Mouse (Mus musculus): ENCODE results near the gene AC131692.1.

AC131692.1 gene

DNA sequence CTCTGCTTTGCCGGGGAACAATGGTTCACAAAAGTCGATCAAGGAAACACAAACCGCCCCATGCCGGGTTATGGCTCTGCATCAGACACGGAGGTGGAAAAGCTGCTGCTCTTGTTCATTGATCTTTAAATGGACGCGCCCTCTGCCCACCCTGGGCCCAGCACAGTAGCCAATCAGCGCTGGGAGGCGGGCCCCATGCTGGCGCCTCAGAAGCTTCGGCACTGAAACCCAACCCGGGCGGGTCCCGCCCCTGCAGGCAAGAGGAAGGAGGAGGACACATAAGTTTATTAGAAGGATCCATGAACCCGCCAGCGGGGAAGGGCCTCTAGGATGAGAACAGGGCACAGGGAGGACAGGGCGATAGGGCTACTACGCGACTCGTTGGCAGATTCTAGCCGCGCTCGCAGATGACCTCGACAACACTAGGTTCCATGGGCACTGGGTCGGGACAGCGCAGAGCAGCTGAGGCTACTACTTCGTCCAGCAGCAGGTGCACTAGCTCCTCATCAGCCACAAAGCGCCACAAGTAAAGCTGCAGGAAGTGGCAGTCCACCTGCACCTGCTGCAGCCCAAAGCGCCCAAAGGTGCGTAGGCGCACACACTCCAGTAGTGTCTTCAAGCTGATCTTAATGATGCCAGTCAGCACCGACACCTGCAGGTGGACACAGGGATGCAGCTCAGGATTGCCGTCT is 26.3 kb upstream of the AC131692.1 start, which contains the start of gene Tm7sf2:
Gene Tm7sf2 (minus strand): TSS at position 650 of the 692 bp plus-strand sequence.
- DNase-seq (ENCODE audit: low read depth, low spot score), result peak; percentile 96

DNA sequence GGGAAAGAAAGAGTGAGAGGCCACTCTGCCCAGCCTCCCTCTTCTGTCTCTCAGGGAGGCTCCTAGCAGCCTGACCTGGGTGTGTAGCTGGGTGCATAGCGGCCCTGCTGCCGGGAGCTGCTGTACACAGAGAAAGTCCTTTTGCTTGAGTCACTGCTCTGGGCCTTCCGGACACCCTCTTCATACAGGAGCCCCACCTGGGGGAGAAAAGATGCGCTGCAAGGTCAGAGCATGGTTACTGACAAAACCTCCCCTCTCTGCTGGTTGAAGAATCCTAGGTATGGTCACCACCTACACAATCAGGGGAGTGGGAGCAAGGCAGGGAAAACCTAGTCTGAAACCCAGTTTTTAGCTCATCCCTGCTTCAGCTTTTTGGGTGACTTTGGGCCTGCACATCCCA is 25.3 kb upstream of the AC131692.1 start:
- no peak for DNase-seq (ENCODE audit: low read depth, low spot score)

DNA sequence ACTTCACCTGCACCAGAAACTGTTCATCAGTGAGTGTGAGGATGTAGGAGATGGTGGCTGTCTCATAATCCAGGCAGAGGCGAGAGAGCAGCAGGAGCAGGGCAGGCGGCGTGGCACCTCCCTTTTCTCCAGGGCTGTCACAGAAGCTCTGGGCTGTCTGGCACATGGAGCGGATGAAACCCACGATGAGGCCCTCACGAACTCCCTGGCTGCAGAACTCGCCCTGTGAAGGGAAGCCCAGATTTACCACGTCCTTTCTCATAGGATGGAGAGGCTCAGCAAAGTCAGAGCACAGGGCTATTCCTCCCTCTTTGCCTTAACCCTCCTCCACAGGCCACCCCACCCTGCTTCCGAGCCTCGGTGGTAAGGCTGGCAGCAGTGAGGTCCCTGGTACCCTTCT is 24.4 kb upstream of the AC131692.1 start:
- no peak for DNase-seq (ENCODE audit: low read depth, low spot score)

DNA sequence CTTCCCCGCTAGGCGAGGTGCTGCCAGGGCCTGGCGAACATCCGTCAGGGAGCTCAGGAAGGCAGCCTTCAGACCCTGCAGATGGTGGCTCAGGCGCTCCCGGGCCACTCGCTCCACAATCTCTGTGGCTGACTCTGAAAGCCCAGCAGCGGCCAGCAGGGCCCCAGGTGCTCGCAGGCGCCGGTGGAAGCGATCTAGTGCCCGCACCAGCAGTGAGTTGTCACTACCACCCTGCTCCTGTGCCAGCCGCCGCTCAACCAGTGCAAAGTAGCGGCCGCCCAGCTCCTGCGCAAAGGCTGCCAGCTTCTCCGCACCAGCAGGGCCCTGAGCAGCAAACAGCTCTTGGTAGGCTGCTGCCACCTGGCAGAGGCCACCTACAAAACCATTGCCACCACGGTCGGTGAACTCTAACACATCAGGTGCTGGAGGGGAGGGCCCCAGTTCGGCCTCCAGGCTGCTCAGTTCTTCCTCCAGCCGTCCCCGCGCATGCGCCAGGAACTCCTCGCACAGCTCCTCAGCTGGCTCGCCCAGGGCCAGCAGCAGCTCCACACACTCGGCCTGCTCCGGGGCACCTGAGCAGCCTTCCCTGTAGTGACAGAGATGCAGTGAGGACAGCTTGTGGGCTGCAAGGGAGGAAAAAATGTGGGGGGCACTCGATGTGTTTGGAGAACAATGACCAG is 23.5 kb upstream of the AC131692.1 start:
- DNase-seq (ENCODE audit: low read depth, low spot score), result peak; percentile 84

DNA sequence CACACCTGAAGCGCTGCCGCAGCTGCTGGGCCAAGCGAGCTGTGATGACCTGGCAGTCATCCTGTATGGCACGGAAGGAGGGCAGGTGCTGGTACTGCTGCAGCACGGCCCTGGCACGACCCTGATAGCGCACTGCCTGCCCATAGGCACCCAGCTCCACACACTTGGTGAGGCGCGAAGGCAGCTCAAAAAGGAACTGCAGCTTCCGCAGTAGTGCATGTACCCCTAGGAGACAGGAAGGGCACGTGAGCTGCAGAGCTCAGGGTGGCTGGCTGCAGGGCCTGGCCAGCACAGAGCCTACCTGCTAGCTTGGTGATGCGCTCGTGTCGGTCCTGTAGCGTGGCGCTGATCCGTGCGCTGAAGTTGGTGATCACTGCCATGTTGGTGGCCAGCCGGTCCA is 23.0 kb upstream of the AC131692.1 start:
- DNase-seq (ENCODE audit: low read depth, low spot score), result no peak

DNA sequence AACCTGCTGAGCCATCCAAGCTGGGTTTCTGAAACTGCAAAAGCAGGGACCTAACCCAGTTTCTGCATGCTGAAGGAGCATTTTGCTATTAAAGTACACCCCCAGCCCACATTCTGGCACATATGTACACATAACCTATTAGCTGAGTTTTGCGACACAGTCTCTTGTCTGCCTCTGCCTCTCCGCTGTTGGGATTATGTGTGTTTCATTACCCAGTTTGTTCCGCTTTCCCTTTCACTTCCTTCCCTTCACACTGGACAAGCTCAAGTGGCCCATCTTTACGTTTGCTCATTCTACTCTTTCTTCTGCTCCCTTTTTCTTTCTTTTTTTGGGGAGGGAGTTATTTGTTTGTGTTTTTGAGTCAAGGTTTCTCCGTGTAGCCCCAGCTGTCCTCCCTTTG is 20.3 kb upstream of the AC131692.1 start:
- no peak for DNase-seq (ENCODE audit: low read depth, low spot score)

DNA sequence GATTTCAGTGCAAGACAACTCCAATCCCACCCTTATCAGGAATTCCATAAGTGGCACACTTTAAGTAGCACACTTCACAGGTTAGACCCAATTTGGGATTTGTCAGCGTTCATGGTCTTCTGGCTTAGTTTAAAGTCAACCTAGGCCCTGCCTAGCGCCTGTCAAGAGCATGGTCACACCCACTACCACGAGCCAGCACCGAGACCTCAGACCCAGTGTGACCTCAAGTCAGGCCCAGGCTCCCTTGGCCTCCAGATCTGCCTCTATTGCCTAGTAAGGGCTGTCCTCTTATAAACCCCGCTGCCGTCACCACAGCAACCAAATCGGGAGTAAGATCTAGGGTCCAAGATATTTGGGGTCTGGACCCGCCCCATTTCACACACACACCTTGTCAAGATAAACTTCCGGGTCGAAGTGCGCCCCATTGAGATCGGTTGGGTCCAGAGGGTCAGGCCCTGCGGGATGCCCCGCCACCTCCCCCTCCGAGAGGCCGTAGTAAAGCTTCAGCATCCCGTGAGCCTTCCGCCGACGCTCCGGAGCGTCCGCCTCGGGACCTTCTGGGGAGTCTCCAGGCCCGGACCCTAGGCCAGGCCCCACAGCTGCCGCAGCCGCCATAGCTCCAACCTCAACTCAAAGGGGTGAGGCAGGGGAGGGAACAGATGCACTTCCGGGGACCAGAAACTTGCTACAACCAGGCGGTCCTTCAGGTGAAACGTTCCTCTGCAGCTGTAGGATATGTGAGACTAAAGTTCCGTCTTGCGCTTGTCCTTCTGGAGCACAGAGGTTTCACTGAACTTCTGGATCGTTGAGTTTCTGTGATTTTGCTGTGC is 17.4 kb upstream of the AC131692.1 start, which contains the start of gene Vps51:
Gene Vps51 (minus strand): TSS at position 668 of the 830 bp plus-strand sequence.
- peak; percentile 96 for DNase-seq (ENCODE audit: low read depth, low spot score)

DNA sequence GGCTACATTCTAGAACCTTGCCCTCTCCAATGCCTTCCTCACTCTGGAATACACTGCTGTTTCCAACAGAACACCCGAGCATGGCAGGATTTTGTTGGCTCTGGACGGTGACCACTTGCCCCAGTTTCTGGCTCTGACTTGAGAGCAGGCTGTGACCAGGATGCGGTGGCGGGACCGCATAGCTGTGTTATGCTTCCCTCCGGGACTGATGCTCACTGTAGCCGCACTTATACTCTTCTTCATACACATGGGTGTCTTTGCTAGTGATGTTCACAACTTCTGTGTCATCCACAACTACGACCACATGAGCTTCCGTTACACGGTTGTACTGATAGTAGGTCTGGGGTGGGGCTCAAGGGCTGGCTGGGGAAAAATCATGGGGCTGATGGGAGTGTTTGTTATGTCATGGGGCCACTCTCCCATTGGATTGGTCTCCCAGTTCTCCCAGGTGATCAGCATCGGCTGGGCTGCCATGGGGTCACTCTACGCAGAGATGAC is 14.2 kb upstream of the AC131692.1 start, which contains the start of gene Tmem262:
Gene Tmem262 (plus strand): TSS at position 51 of the 498 bp plus-strand sequence.
- DNase-seq (ENCODE audit: low read depth, low spot score), result no peak

DNA sequence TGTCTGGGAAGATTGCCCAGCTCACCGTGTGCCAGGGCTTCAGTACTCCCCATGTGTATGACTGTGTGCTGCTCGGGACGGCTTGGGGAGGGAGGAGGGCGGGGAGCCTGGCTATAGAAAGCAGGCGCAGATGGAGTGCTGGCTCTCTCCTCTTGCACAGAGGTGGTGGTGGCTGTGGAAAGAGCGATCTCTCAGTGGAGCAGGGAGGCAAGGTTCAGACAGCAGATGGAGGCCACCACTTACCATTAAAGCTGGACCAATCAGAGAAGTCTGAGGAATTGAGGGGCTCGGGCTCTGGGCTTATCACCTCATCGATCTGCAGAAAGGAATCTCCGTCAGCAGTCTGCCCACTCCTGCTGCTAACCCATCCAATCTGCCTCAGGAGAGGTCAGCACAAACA is 12.1 kb upstream of the AC131692.1 start, which contains the start of gene Gm28374:
Gene Gm28374 (minus strand): TSS at position 101 of the 400 bp plus-strand sequence.
- DNase-seq (ENCODE audit: low read depth, low spot score), result no peak

DNA sequence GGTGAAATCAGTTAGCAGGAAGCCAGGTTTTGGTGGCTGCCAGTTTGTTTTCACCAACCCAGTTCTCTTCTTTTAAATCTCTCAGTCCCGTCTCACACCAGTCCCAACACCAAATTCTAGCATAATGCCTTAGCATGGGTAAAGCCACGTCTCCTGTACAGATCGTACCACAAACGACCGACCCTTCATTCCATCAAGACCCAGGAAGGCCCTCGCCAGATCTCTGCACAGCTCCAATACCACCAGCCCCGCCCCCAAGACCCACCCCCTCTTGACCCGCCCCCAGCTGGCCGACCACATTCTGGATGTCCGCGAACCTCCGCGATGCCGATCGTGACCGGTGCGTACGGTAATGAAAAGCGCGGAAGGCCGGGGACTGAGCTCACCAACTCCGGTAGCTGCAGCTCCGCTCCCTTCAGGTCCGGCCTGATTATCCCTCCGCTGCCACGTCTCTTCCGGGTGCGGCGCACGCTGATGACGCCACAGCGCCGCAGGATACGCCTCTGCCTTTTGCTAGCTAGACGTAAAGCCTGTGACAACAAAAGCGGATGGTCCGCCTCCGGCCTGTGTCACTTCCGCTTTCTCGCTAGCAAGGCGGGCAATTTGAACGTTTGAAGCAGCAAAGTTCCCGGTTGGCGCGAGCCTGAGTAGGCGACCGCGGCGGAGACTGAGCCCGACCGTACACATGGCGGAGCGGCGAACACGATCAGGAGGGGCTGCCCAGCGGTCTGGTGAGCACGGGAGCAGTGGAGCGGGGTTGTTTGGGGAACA is 9.6 kb upstream of the AC131692.1 start, which contains the start of the genes Zfpl1 and Cdca5:
Gene Zfpl1 (minus strand): TSS at position 479 of the 771 bp plus-strand sequence.
Gene Cdca5 (plus strand): TSS at position 506 of the 771 bp plus-strand sequence.
- peak; percentile 99 for DNase-seq (ENCODE audit: low read depth, low spot score)

DNA sequence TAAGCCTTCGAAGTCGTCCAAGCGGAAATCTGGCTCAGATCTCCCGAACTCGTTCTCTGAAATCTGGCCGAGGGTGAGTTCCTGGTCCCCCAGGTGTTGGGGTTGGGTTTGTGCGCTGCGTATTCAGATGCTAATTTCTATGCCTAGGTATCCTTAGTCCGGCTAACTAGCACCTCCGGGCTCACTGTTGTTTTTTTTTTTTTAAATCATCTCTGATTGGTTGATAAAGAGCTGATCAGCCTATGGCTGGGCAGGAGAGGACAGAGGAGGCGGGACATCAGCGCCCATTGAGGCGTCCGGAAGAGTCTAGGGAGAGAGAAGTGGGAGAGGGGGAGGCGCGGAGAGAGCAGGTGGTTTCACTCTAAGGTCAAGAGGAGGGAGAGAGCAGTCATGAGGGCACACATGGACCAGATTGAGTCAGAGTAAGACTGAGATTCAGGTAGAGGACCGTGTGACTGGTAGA is 8.8 kb upstream of the AC131692.1 start:
- peak; percentile 96 for DNase-seq (ENCODE audit: low read depth, low spot score)

DNA sequence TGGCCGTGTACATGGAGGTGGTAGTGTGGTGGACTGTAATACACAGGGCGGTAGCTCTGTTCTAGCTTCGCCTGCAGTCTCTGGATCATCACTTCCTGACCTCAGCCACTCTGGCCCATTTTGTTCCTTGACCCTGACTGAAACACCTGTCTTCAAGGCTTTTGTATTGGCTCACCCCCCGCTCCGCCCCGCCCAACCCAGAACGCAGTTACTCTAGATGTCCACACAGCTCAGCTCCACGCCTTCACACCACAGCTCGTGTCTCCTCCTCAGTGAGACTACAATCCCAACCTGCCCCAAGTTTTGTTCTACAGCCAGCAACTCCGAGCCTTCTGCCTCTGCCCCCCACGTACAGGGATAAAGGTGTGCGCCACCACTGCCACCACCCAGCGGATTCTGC is 5.4 kb upstream of the AC131692.1 start:
- DNase-seq (ENCODE audit: low read depth, low spot score), result peak; percentile 58

DNA sequence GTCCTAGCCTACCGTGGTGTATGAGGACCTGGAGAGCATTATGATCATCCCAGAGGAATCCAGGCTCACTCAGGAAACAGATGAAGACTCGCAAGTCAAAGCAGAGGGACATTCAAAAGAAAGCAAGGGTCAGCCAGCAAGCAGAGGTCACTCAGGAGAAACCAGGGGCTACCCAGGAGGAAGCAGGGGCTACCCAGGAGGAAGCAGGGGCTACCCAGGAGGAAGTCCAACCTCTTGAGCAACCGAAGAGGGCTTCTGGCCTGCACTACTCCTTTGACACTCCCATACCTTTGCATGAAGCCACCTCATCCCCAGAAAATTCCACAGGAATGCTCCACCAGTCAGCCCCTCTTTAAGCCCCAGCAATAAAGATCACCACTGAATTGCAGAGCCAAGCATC is 3.6 kb downstream of the AC131692.1 start:
- DNase-seq (ENCODE audit: low read depth, low spot score), result no peak

DNA sequence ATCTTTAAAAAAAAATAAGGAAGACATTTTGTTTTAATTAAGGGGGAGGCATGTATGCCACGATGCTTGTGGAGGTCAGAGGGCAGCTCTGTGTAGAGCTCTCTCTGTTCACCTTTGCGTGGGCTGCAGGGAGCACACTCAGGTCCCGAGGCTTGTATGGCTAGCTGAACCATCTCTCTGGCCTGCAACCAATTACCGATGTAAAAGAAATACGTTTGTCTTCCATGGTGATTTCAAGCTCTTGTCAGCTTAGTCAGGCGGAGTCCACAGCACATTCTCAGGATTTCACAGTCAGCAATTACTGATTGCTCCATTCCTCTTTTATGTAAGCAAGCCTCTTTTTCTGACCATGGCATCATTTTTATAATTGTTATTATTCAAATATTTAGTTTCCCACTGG is 7.0 kb downstream of the AC131692.1 start:
- DNase-seq (ENCODE audit: low read depth, low spot score), result no peak

DNA sequence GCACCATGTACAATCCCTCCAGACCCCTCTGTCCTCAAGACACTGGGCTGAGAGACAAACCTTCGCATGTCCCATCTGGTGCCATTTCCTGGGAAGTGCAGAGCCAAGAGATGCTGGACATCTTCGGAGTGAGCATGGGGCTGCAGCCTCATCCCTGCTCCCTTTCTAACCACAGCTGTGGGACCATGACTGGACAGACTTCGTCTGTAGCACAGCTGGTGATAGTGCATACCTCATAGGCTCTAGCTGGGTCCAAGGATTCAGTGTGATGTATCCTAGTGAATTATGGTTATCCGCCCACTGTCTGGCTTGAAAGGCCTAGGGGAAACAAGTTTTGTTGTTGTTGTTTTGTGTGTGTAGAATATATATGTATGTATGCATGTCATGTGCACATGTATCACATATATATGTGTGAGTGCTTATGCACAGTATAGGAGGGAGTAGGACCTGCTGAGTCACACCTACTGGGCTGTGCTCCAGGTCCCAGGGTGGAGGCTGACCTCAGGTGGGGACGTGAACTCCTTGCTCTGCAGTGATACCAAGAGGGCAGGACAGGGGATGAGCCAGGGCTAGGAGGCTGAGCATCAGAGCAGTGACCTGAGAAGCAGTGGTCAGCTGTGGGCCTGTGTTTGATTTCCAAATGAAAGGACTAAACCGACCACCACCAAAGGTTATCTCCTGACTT is 8.1 kb downstream of the AC131692.1 start:
- no peak for DNase-seq (ENCODE audit: low read depth, low spot score)

DNA sequence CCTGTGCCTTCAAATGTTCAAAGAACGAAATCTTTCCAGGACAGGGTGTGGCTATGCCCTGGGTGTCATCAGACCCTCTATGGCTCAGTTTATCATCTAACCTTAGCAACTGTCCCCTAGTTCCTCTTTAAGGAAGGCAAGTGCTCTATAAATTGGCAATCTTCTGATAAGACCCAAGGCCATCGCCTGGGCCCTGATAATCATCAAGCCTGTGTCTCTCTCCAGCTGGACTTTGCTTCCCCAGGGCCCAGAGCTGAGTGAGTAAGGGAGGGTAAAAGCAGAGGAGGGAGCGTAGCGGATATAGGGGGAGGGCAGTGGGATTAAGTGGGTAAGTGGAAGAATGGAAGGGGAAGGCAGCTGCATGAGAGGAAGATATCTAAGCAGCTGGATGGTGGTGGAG is 10.3 kb downstream of the AC131692.1 start:
- no peak for DNase-seq (ENCODE audit: low read depth, low spot score)

DNA sequence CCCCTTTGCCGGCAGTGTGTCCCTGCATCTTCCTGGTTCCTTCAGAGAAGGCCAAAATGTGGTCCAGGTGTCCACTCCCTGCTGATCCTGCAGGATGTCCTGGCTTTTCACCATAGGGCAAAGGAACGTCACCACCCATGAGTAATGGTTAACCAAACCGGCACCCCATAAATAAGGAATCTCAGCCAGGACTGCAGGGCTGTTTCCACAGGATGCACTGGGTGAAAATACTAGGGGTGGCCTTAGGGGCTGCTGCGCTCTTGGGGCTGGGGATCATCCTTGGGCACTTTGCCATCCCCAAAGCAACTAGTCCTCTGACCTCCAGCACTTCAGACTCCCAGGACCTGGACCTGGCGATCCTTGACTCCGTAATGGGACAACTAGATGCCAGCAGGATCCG is 11.4 kb downstream of the AC131692.1 start, which contains the start of gene Naaladl1:
Gene Naaladl1 (plus strand): TSS at position 197 of the 400 bp plus-strand sequence.
- DNase-seq (ENCODE audit: low read depth, low spot score), result no peak

DNA sequence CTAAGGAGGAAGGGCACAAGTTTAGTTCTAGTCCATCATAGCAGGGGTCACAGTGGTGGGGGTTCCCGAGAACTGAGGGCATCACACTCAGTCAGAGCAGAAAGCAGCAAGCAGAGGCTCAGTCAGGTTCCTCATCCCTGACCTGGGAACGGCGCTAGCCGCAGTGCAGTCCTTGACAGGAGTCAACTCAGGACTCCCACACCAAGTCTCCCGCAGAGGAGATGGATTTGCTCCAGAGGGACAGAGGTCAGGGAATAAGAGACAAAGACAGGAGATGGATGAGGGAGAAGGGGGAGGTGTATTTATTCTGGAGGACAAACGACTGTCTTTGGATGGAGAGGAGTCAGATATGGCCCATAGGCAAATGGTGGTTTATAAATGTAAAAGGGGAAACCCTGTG is 18.9 kb downstream of the AC131692.1 start:
- no peak for DNase-seq (ENCODE audit: low read depth, low spot score)

DNA sequence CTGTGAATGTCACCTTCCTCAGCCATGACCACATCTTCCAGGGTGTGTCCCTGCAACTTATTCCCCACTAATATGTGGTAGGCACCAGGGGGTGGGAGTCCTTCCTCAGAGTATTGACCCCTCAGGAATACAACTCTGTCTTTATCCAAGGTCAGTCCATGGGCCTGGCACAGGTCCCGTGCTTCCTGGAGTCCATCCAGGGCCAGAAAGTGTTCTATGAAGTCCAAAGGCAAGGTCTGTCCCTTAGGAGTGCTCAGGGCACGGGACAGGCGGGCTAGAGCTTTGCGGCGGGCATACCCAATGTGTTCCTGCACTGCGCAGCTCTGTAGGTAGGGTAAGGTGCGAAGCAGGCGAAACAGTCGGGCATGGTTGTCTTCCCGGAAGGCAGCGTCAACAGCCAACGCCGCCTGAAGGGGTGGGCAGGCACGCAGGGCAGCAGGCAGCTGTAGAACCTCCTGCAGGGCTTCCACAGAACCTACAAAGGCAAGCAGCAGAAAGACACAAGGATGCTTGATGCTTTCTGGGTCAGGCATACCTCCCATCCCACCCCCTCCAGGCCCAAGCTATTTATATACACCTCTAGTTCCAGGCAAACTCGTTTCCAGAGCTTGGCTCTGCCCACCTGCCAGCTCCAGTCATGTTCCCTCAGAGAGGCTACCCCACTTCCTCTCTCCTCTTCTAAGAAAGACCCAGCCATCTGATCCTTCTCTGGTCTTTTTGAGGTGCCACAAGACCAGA is 22.1 kb downstream of the AC131692.1 start:
- no peak for DNase-seq (ENCODE audit: low read depth, low spot score)

Measured in ZHBTc4 (cell line).